Comparison of ENCODE assay signal across 23 mouse cellular contexts in the genomic region with DNA sequence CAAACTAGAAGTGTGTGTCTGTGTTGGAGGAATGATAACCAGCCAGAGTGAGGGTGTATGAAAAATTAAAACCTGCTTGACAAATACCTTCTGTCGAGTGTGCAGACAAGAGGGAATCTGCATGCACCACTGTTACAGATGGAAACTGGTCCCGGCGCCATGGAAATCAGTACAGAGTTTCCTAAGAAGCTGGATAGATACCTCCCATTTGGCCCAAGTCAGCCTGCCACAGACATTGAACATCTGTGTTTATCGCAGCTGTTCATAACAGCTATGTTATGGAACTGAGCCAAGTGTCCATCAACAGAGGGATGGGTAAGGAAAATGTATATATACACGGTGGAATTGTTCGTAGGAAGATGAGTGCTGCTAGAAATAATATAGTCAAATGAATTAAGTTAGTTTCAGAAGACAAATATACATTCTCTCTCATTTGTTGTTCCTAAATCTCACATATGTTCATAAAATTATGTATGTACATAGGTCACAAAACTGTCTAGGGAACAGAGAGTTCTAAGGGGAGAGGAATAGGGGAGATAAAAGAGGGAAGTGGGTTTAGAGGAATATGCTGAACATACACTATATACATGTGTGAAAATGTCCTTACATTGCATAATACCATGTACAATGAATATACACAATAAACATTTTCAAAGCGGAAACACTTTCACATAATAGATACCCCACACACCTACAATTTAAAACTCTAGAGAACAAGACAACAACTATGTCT. TPM values are rescaled to one million over a fixed set of nuclear protein-coding genes. Genes with fewer than 3 reads are reported as not detected.
DNase-seq lines count a peak whose midpoint lies in the region; ATAC-seq and TF ChIP-seq lines count a peak whose summit lies in the region.
"Had no signal": no experiment of that assay in that cellular context is flagged by ENCODE, and none has a peak within 500 bp of the region (broad histone marks: within the 10 kb centered on the region; RNA-seq: fewer than 3 reads in every experiment).

No protein-coding gene starts in this region.

- H3K4me2 ChIP-seq in heart, embryonic 12.5 days, result no peak overlapping the region
- no peak overlapping the region for H3K4me2 ChIP-seq in kidney, postnatal 0 days (ENCODE audit: low read length)
- no peak overlapping the region for H3K4me2 ChIP-seq in lung, postnatal 0 days (replicated peaks; ENCODE audit: low read depth, low read length)
- H3K4me2 ChIP-seq in liver, embryonic 12.5 days, result no peak overlapping the region
- H3K4me2 ChIP-seq: forebrain, embryonic 15.5 days; hindbrain, embryonic 13.5 days; intestine, embryonic 15.5 days; liver, embryonic 13.5 days; midbrain, embryonic 15.5 days; neural tube, embryonic 15.5 days had no signal

- peak; percentile 91 for TF ChIP-seq EP300 in lung, postnatal 0 days (IDR thresholded peaks at IDR 0.05)

- WGBS in heart, embryonic 12.5 days, result 66% methylated on average over 7 of the region's 7 CpGs
- 73% methylated on average over 7 of the region's 7 CpGs for WGBS in kidney, postnatal 0 days
- WGBS in kidney, adult 2 months, result 77% methylated on average over 7 of the region's 7 CpGs
- 40% methylated on average over 7 of the region's 7 CpGs for WGBS in lung, postnatal 0 days
- 70% methylated on average over 7 of the region's 7 CpGs for WGBS in liver, embryonic 12.5 days (ENCODE audit: insufficient replicate concordance)

- ATAC-seq in heart, embryonic 12.5 days (ENCODE audit: insufficient number of reproducible peaks, low FRiP score), result no peak
- no peak for ATAC-seq in kidney, postnatal 0 days (replicated peaks; ENCODE audit: low FRiP score, low read depth)
- ATAC-seq in lung, postnatal 0 days, result peak; percentile 91
- ATAC-seq in liver, embryonic 12.5 days, result no peak
- ATAC-seq: forebrain, embryonic 15.5 days; intestine, embryonic 15.5 days; midbrain, embryonic 15.5 days had no signal

- no peak for TF ChIP-seq CTCF in kidney, postnatal 0 days (IDR thresholded peaks at IDR 0.05; ENCODE audit: low read depth)
- no peak for TF ChIP-seq CTCF in kidney, adult 2 months (conservative IDR thresholded peaks at IDR 0.05; ENCODE audit: insufficient read depth, insufficient read length, low read depth, low read length)
- TF ChIP-seq CTCF in brain, embryonic 14.5 days (IDR thresholded peaks at IDR 0.05; ENCODE audit: borderline replicate concordance, extremely low read depth, insufficient read depth, insufficient read length), result no peak
- TF ChIP-seq CTCF in lung, postnatal 0 days (IDR thresholded peaks at IDR 0.05), result no peak

- no peaks in the 10 kb centered on the region for H3K27me3 ChIP-seq in heart, embryonic 12.5 days (replicated peaks)
- no peaks in the 10 kb centered on the region for H3K27me3 ChIP-seq in kidney, postnatal 0 days (ENCODE audit: insufficient read depth, low read length)
- no peaks in the 10 kb centered on the region for H3K27me3 ChIP-seq in kidney, adult 2 months (replicated peaks; ENCODE audit: control insufficient read depth, insufficient read depth, low read length)
- no peaks in the 10 kb centered on the region for H3K27me3 ChIP-seq in lung, postnatal 0 days (replicated peaks; ENCODE audit: insufficient read depth, low read length)
- H3K27me3 ChIP-seq in liver, embryonic 12.5 days (replicated peaks), result peaks cover 11% of the 10 kb centered on the region
- H3K27me3 ChIP-seq: CH12.LX; forebrain, embryonic 15.5 days; hindbrain, embryonic 13.5 days; intestine, embryonic 15.5 days; liver, embryonic 13.5 days; midbrain, embryonic 15.5 days; neural tube, embryonic 15.5 days had no signal

- peaks cover 30% of the 10 kb centered on the region for H3K4me1 ChIP-seq in heart, embryonic 12.5 days (replicated peaks)
- H3K4me1 ChIP-seq in kidney, postnatal 0 days (replicated peaks; ENCODE audit: insufficient read depth, low read length), result no peaks in the 10 kb centered on the region
- H3K4me1 ChIP-seq in kidney, adult 2 months (ENCODE audit: control insufficient read depth, insufficient read depth, low read length), result no peaks in the 10 kb centered on the region
- H3K4me1 ChIP-seq in lung, postnatal 0 days (ENCODE audit: insufficient read depth, low read depth, low read length), result peaks cover 10% of the 10 kb centered on the region; the same call in 1 of the 2 replicates
- H3K4me1 ChIP-seq in liver, embryonic 12.5 days, result no peaks in the 10 kb centered on the region
- H3K4me1 ChIP-seq: intestine, embryonic 15.5 days; liver, embryonic 13.5 days; neural tube, embryonic 15.5 days had no signal

- no peak overlapping the region for H3K9ac ChIP-seq in heart, embryonic 12.5 days
- no peak overlapping the region for H3K9ac ChIP-seq in kidney, postnatal 0 days (ENCODE audit: low read depth, low read length)
- H3K9ac ChIP-seq in lung, postnatal 0 days (replicated peaks; ENCODE audit: low read depth), result no peak overlapping the region
- H3K9ac ChIP-seq in liver, embryonic 12.5 days, result no peak overlapping the region
- H3K9ac ChIP-seq: forebrain, embryonic 15.5 days; hindbrain, embryonic 13.5 days; intestine, embryonic 15.5 days; liver, embryonic 13.5 days; midbrain, embryonic 15.5 days; neural tube, embryonic 15.5 days had no signal

- no peaks in the 10 kb centered on the region for H3K9me3 ChIP-seq in heart, embryonic 12.5 days (replicated peaks)
- H3K9me3 ChIP-seq in kidney, postnatal 0 days (replicated peaks; ENCODE audit: low read length), result no peaks in the 10 kb centered on the region
- H3K9me3 ChIP-seq in lung, postnatal 0 days (ENCODE audit: low read length), result no peaks in the 10 kb centered on the region
- H3K9me3 ChIP-seq in liver, embryonic 12.5 days (replicated peaks), result no peaks in the 10 kb centered on the region
- H3K9me3 ChIP-seq: forebrain, embryonic 15.5 days; hindbrain, embryonic 13.5 days; intestine, embryonic 15.5 days; liver, embryonic 13.5 days; midbrain, embryonic 15.5 days; neural tube, embryonic 15.5 days had no signal

- peak; percentile 57 for DNase-seq in heart, adult 11 months
- peak; percentile 6 for DNase-seq in kidney, postnatal 0 days (ENCODE audit: low spot score)
- DNase-seq in kidney, adult 2 months, result no peak
- peak; percentile 73 for DNase-seq in brain, embryonic 14.5 days (ENCODE audit: low read depth)
- peak; percentile 89 for DNase-seq in lung, postnatal 0 days (ENCODE audit: low spot score)
- no peak for DNase-seq in thymus, postnatal 14 days
- DNase-seq: adrenal gland, postnatal 25 days; cerebellum, adult 11-12 months; cerebellum, postnatal 25 days; gastrocnemius, postnatal 25 days; liver, embryonic 13.5 days had no signal

- no peak for TF ChIP-seq POLR2A in kidney, adult 2 months (IDR thresholded peaks at IDR 0.05; ENCODE audit: low read depth, low read length)
- TF ChIP-seq POLR2A in brain, embryonic 14.5 days (IDR thresholded peaks at IDR 0.05; ENCODE audit: borderline replicate concordance, extremely low read depth, insufficient read depth, insufficient read length, poor library complexity, severe bottlenecking), result no peak

- no peak overlapping the region for H3K27ac ChIP-seq in heart, embryonic 12.5 days (ENCODE audit: poor library complexity, severe bottlenecking)
- no peak overlapping the region for H3K27ac ChIP-seq in kidney, postnatal 0 days
- H3K27ac ChIP-seq in kidney, adult 2 months (ENCODE audit: insufficient read depth, low read depth, low read length), result no peak overlapping the region
- peak overlapping the region; percentile 1; the same call in 1 of the 2 replicates for H3K27ac ChIP-seq in lung, postnatal 0 days (ENCODE audit: low read length)
- no peak overlapping the region for H3K27ac ChIP-seq in liver, embryonic 12.5 days
- H3K27ac ChIP-seq: forebrain, embryonic 15.5 days; hindbrain, embryonic 13.5 days; intestine, embryonic 15.5 days; liver, embryonic 13.5 days; midbrain, embryonic 15.5 days; neural tube, embryonic 15.5 days had no signal

- H3K36me3 ChIP-seq in heart, embryonic 12.5 days, result peaks cover 41% of the 10 kb centered on the region
- H3K36me3 ChIP-seq in kidney, postnatal 0 days (ENCODE audit: insufficient read depth, low read length), result no peaks in the 10 kb centered on the region
- H3K36me3 ChIP-seq in kidney, adult 2 months (ENCODE audit: control insufficient read depth, insufficient read depth, low read length), result no peaks in the 10 kb centered on the region
- H3K36me3 ChIP-seq in lung, postnatal 0 days (ENCODE audit: insufficient read depth, low read length), result no peaks in the 10 kb centered on the region
- H3K36me3 ChIP-seq in liver, embryonic 12.5 days, result no peaks in the 10 kb centered on the region
- H3K36me3 ChIP-seq: forebrain, embryonic 15.5 days; hindbrain, embryonic 13.5 days; intestine, embryonic 15.5 days; liver, embryonic 13.5 days; midbrain, embryonic 15.5 days; neural tube, embryonic 15.5 days had no signal

- no peak overlapping the region for H3K4me3 ChIP-seq in heart, embryonic 12.5 days
- H3K4me3 ChIP-seq in kidney, postnatal 0 days (replicated peaks; ENCODE audit: low read depth, low read length), result no peak overlapping the region
- H3K4me3 ChIP-seq in kidney, adult 2 months (ENCODE audit: insufficient read depth, low read depth, low read length), result no peak overlapping the region
- no peak overlapping the region for H3K4me3 ChIP-seq in lung, postnatal 0 days (ENCODE audit: low read depth, low read length)
- H3K4me3 ChIP-seq in liver, embryonic 12.5 days, result no peak overlapping the region
- H3K4me3 ChIP-seq: forebrain, embryonic 15.5 days; hindbrain, embryonic 13.5 days; intestine, embryonic 15.5 days; liver, embryonic 13.5 days; midbrain, embryonic 15.5 days; neural tube, embryonic 15.5 days had no signal

RNA-seq across cellular contexts. Expression of gene Fsd2, which starts 9.3 kb away (rescaled TPM):
- 65.0 and 65.8 TPM in 2 replicates for polyA plus RNA-seq in heart, embryonic 12.5 days (2016; fragmentation: Nextera tagmentation; extraction: Ambion mirVana)
- 0.04 and 0.05 TPM in 2 replicates for polyA plus RNA-seq in kidney, postnatal 0 days (2015; fragmentation: Nextera tagmentation; extraction: Ambion mirVana)
- polyA plus RNA-seq in kidney, adult 2 months (2012; rRNA removed), result 0.24 and 0.66 TPM in 2 replicates
- polyA plus RNA-seq in brain, embryonic 14.5 days (2012; rRNA removed), result 0.14 and 0.18 TPM in 2 replicates
- 1.0 and 1.4 TPM in 2 replicates for polyA plus RNA-seq in lung, postnatal 0 days (2015; fragmentation: Nextera tagmentation; extraction: Ambion mirVana)
- 0.05 and 0.06 TPM in 2 replicates for polyA plus RNA-seq in liver, embryonic 12.5 days (2016; fragmentation: Nextera tagmentation; extraction: Ambion mirVana)
- polyA plus RNA-seq: kidney, embryonic 14.5 days had no signal

RNA-seq across cellular contexts. Expression of gene Whamm, which starts 13.6 kb away (rescaled TPM):
- polyA plus RNA-seq in heart, embryonic 12.5 days (2016; fragmentation: Nextera tagmentation; extraction: Ambion mirVana), result 6.9 and 7.6 TPM in 2 replicates
- polyA plus RNA-seq in kidney, postnatal 0 days (2015; fragmentation: Nextera tagmentation; extraction: Ambion mirVana), result 5.1 and 5.7 TPM in 2 replicates
- 14.1 and 16.0 TPM in 2 replicates for polyA plus RNA-seq in kidney, adult 2 months (2012; rRNA removed)
- 14.9 and 16.1 TPM in 2 replicates for polyA plus RNA-seq in brain, embryonic 14.5 days (2012; rRNA removed)
- polyA plus RNA-seq in lung, postnatal 0 days (2015; fragmentation: Nextera tagmentation; extraction: Ambion mirVana), result 7.2 and 8.1 TPM in 2 replicates
- 8.2 and 9.6 TPM in 2 replicates for polyA plus RNA-seq in liver, embryonic 12.5 days (2016; fragmentation: Nextera tagmentation; extraction: Ambion mirVana)

RNA-seq across cellular contexts. Expression of gene BC048679, which starts 59.3 kb away (rescaled TPM):
- not detected in 2 replicates for polyA plus RNA-seq in heart, embryonic 12.5 days (2016; fragmentation: Nextera tagmentation; extraction: Ambion mirVana)
- polyA plus RNA-seq in kidney, postnatal 0 days (2015; fragmentation: Nextera tagmentation; extraction: Ambion mirVana), result not detected in 2 replicates
- polyA plus RNA-seq in kidney, adult 2 months (2012; rRNA removed), result 1.0 TPM in 1 of 2 replicates, not detected in the other
- polyA plus RNA-seq in brain, embryonic 14.5 days (2012; rRNA removed), result not detected in 2 replicates
- not detected in 2 replicates for polyA plus RNA-seq in lung, postnatal 0 days (2015; fragmentation: Nextera tagmentation; extraction: Ambion mirVana)
- polyA plus RNA-seq in liver, embryonic 12.5 days (2016; fragmentation: Nextera tagmentation; extraction: Ambion mirVana), result not detected in 2 replicates
- polyA plus RNA-seq: forebrain, embryonic 15.5 days; heart, postnatal 0 days; hindbrain, embryonic 13.5 days; intestine, embryonic 15.5 days; kidney, embryonic 14.5 days; large intestine, adult 2 months; limb, embryonic 11.5 days; liver, embryonic 13.5 days; midbrain, embryonic 15.5 days; neural tube, embryonic 15.5 days had no signal

Comparison
In these comparisons a context has a peak if more than half of its experiments do, and no peak if none do; other contexts are left out.
1. DNase-seq: peak in heart, adult 11 months (single experiment), kidney, postnatal 0 days (single experiment), brain, embryonic 14.5 days (single experiment) and lung, postnatal 0 days (single experiment); none in kidney, adult 2 months (single experiment) and thymus, postnatal 14 days (single experiment).
2. RNA of gene Fsd2, which starts 9.3 kb away (polyA plus RNA-seq): 65.0 to 65.8 TPM in heart, embryonic 12.5 days; 1.0 to 1.4 TPM in lung, postnatal 0 days, 0.24 to 0.66 TPM in kidney, adult 2 months, 0.14 to 0.18 TPM in brain, embryonic 14.5 days, 0.05 to 0.06 TPM in liver, embryonic 12.5 days and 0.04 to 0.05 TPM in kidney, postnatal 0 days; every median in the first group is over 10 times any median in the second.